Mouse (Mus musculus) bone marrow, adult 2 months (tissue): ENCODE results near the gene Cd5l. TPM values are rescaled to one million over a fixed set of nuclear protein-coding genes. Genes with fewer than 3 reads are reported as not detected.

Experiments
- H3K27ac ChIP-seq: fragments of 200-500 bp; 2 replicates; pipeline ENCODE4 v1.5.1; 2012; ENCODE audit warnings: low read depth, mild to moderate bottlenecking, control low read depth, inconsistent platforms, low read length; ENCODE audit not compliant: control insufficient read depth, poor library complexity, insufficient read depth
- H3K4me1 ChIP-seq: fragments of 200-500 bp; 2 replicates; pipeline ENCODE4 v1.6.1; 2011; ENCODE audit warnings: low read length; ENCODE audit not compliant: control insufficient read depth, insufficient read depth
- H3K4me3 ChIP-seq: fragments of 200-500 bp; replicated peaks from 2 replicates; pipeline ENCODE3; 2011; ENCODE audit warnings: mild to moderate bottlenecking, low read depth, low read length, control low read depth; ENCODE audit not compliant: control insufficient read depth
- CTCF ChIP-seq: fragments of 200-500 bp; IDR thresholded peaks from 2 replicates; pipeline ENCODE4 v1.5.1; 2011; ENCODE audit warnings: low read length, control low read depth; ENCODE audit not compliant: control insufficient read depth, insufficient read depth
- POLR2A ChIP-seq: fragments of 200-500 bp; IDR thresholded peaks from 2 replicates; pipeline ENCODE4 v1.6.1; 2011; ENCODE audit warnings: low read depth, mild to moderate bottlenecking, control low read depth, low read length, borderline replicate concordance; ENCODE audit not compliant: control insufficient read depth
- WGBS: fragments of 180-500 bp; shearing (Covaris S2); methylation state at CpG from one replicate; pipeline ENCODE4 v1.1.7; 2018; 5-methylcytosine and 5-hydroxymethylcytosine counted together
- polyA plus RNA-seq: library from polyadenylated mRNA; stranded (reverse); fragments of >200 nt; gene quantifications from 2 replicates; pipeline ENCODE4 v1.2.4, GENCODE M21; 2011; ENCODE audit warnings: low replicate concordance; ENCODE audit not compliant: missing spikeins, insufficient read depth, insufficient read length

Cd5l gene
- polyA plus RNA-seq, 1 experiment = 18.0 TPM

DNA sequence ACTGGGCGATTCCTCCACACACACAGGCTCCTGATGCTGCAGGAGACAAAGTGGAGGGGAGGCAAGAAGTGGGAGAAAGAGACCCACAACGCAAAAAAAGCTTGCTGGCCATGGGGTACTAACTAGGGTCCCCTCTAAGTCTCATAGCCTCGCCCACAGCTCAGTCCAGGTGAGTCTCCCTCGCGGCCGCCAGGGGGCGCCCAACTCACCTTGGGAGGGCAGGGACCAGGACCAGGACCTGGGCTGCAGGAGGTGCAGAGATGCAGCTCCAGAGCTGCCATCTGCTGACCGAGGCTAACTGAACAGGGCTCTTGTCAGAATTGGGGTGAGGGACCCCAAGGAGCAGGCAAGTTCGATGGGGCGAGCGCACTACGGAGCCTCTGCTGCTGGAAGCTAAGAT is 53.5 kb downstream of the Cd5l start:
- no peak for TF ChIP-seq POLR2A
- TF ChIP-seq CTCF = peak; percentile 81
- WGBS = 23% methylated on average over 12 of the region's 12 CpGs
- H3K4me3 ChIP-seq = no peak overlapping the region

DNA sequence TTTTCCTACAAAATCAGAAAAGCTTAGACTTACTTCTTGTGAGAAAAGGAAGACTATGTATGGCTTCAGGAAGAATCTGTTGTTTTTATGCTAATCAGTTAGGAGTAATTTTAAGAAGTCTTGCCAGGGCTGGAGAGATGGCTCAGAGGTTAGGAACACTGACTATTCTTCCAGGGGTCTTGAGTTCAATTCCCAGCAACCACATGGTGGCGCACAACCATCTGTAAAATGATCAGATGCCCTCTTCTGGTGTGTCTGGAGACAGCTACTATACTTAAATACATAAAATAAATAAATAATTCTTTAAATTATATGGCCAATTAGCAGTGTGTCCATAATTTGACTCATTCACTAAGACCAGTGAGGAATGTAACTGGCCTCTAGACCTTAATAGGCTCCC is 63.0 kb downstream of the Cd5l start:
- no peaks in the 10 kb centered on the region for H3K4me1 ChIP-seq
- 55% methylated on average over 1 of the region's 1 CpGs for WGBS
- no peak for TF ChIP-seq CTCF
- no peak for TF ChIP-seq POLR2A
- no peak overlapping the region for H3K27ac ChIP-seq
- H3K4me3 ChIP-seq = no peak overlapping the region

More for the DNA sequence above, 53.5 kb downstream of the Cd5l start:
- Histone ChIP-seq H3K27ac (no peak overlapping the region), H3K4me1 (no peaks in the 10 kb centered on the region; the same call in 1 of the 2 replicates)

Other genes starting within 250 kb of the Cd5l start
- gene Kirrel, start 183.1 kb upstream of the Cd5l start, polyA plus RNA-seq = 1.1 and 1.7 TPM in 2 replicates
- gene Fcrls, start 94.1 kb upstream of the Cd5l start, polyA plus RNA-seq = not detected in 2 replicates
- 7.1 and 14.9 TPM in 2 replicates for gene Fcrl1, start 18.5 kb downstream of the Cd5l start, polyA plus RNA-seq
- gene Fcrl5, start 77.9 kb downstream of the Cd5l start, polyA plus RNA-seq = not detected in 2 replicates
- 4.2 and 6.1 TPM in 2 replicates for gene Etv3, start 167.5 kb downstream of the Cd5l start, polyA plus RNA-seq